Mouse (Mus musculus) 3T3-L1 (cell line): ENCODE measurements around the gene Gm45808.
"Not testable (repeated sequence)": the region's sequence is repeated elsewhere in the genome, so short reads cannot be mapped to it uniquely, and the experiment has no call there.

Experiments used
- DNase-seq: peaks from one replicate; pipeline ENCODE4 v3.0.0-alpha.2; 2015; ENCODE audit warnings: low read depth, low spot score

The Gm45808 gene

GRCm38 (mm10) chr7:45509181-45509882 lies 22.7 kb upstream of the Gm45808 start:
- DNase-seq: no peak

- peak; percentile 53 for DNase-seq
These were observed 21.9 kb upstream of the Gm45808 start for GRCm38 (mm10) chr7:45508561-45508960.

- no peak for DNase-seq
These were observed 21.0 kb upstream of the Gm45808 start for GRCm38 (mm10) chr7:45507583-45507982.

- no peak for DNase-seq
These were observed 11.8 kb upstream of the Gm45808 start for GRCm38 (mm10) chr7:45498427-45498826.

GRCm38 (mm10) chr7:45494548-45494947 lies 7.9 kb upstream of the Gm45808 start:
- DNase-seq: no peak

GRCm38 (mm10) chr7:45492951-45493350 lies 6.3 kb upstream of the Gm45808 start:
- DNase-seq: no peak

GRCm38 (mm10) chr7:45492225-45492844 lies 5.7 kb upstream of the Gm45808 start:
- DNase-seq: no peak

GRCm38 (mm10) chr7:45491264-45491663 lies 4.7 kb upstream of the Gm45808 start:
- DNase-seq: peak; percentile 20

GRCm38 (mm10) chr7:45490822-45491221 lies 4.2 kb upstream of the Gm45808 start:
- DNase-seq: peak; percentile 59

- DNase-seq: no peak
These were observed 3.0 kb upstream of the Gm45808 start for GRCm38 (mm10) chr7:45489578-45489977.

GRCm38 (mm10) chr7:45488293-45489204 lies 1.9 kb upstream of the Gm45808 start, which contains the start of gene Dhdh:
TSS of gene Dhdh (minus strand) at chr7:45488805.
- no peak for DNase-seq

- DNase-seq: no peak
These were observed 1.3 kb upstream of the Gm45808 start for GRCm38 (mm10) chr7:45487861-45488292.

GRCm38 (mm10) chr7:45486158-45486557 lies 453 bp downstream of the Gm45808 start:
- no peak for DNase-seq

GRCm38 (mm10) chr7:45484985-45485384 lies 1.6 kb downstream of the Gm45808 start:
- DNase-seq: not testable (repeated sequence)

- DNase-seq: no peak
These were observed 4.4 kb downstream of the Gm45808 start for GRCm38 (mm10) chr7:45482166-45482565.

GRCm38 (mm10) chr7:45481374-45481927 lies 5.2 kb downstream of the Gm45808 start, which contains the start of gene Tulp2:
TSS of gene Tulp2 (plus strand) at chr7:45481877.
- peak; percentile 71 for DNase-seq

- not testable (repeated sequence) for DNase-seq
These were observed 6.3 kb downstream of the Gm45808 start for GRCm38 (mm10) chr7:45480310-45480709.

GRCm38 (mm10) chr7:45478774-45479173 lies 7.8 kb downstream of the Gm45808 start:
- no peak for DNase-seq

- DNase-seq: peak; percentile 76
These were observed 9.6 kb downstream of the Gm45808 start for GRCm38 (mm10) chr7:45477003-45477402.

- DNase-seq: no peak
These were observed 10.2 kb downstream of the Gm45808 start for GRCm38 (mm10) chr7:45476453-45476852.

- peak; percentile 39 for DNase-seq
These were observed 11.2 kb downstream of the Gm45808 start for GRCm38 (mm10) chr7:45475291-45475969.
